Mouse (Mus musculus) adrenal gland, adult 2 months (tissue): ENCODE data around the gene Gfy. TPM values are rescaled to one million over a fixed set of nuclear protein-coding genes. Genes with fewer than 3 reads are reported as not detected.

Experiments
- DNase-seq: peaks from one replicate; pipeline ENCODE4 v3.0.0; 2021
- polyA plus RNA-seq: library from polyadenylated mRNA; depleted of rRNA; stranded (reverse); fragments of >200 nt; gene quantifications from 2 replicates; pipeline ENCODE4 v1.2.3, GENCODE M21; 2012
- total RNA-seq, 2 experiments: library from RNA; stranded (reverse); gene quantifications; 2 replicates each; pipeline ENCODE4 v1.2.3; 2021

Gene Gfy
- total and polyA plus RNA-seq, 3 experiments = not detected

DNA sequence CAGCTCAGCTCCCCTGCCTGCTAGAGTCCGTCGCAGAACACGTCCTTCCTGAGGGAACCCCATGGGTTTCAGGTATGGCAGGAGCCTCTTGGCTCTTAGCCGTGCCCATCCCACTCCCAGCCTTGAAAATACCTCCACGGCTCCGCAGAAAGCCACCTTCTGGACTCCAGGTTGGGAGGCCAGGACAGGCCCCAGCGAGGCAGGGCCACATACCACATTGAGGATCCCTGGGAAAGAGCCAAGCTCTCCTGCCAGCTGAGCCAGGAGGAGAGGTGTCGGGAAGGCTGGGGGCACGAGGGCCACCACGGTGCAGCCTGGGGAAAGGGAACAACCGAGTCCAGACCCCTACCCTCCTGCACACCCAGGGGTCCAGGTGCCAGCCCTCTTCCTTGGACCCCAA is 32.1 kb downstream of the Gfy start:
- DNase-seq = no peak

DNA sequence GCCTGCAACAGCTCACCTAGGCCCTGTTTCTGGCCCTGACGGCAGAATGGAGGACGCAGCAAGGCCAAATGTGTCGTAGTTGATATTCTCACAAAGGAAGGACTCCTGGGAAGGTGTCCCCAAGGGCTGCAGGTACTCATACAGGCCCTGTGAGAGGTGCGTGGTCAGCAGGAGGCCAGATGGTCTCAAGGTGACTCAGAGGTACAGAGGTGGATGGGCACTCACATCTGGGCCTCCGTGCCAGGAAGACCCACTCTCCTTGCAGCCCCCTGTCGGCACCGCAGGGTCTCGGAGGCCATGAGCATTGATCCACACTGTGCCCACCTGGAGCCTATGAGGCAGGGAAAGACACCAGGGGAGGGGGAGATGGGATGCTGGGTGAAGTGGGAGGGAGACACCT is 33.9 kb downstream of the Gfy start:
- no peak for DNase-seq

- DNase-seq = no peak
Measured at GRCm38 (mm10) chr7:45144368-45145174, 34.8 kb downstream of the Gfy start.

- no peak for DNase-seq
Measured at GRCm38 (mm10) chr7:45141914-45142313, 37.5 kb downstream of the Gfy start.

DNA sequence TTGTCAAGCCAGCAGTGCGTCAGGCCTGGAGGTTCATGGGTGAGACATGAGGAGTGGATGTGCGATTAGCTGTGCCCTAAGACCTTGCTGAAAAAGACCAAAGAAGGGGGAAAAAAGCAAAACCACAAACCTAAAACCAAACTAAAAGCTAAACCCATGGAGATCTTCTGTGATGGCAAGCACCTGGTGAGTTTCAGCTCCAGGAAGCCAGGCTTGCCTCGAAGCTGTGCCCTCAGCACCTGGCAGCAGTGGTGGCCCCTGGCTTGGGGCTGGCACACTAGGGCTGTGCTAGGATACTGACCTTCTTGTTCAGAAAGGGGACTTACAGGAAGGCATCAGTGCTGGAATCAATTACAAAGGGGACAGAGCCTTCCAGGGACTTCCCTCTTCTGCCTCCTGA is 38.0 kb downstream of the Gfy start:
- DNase-seq = no peak

- DNase-seq = peak; percentile 78
Measured at GRCm38 (mm10) chr7:45139904-45140723, 39.3 kb downstream of the Gfy start.

DNA sequence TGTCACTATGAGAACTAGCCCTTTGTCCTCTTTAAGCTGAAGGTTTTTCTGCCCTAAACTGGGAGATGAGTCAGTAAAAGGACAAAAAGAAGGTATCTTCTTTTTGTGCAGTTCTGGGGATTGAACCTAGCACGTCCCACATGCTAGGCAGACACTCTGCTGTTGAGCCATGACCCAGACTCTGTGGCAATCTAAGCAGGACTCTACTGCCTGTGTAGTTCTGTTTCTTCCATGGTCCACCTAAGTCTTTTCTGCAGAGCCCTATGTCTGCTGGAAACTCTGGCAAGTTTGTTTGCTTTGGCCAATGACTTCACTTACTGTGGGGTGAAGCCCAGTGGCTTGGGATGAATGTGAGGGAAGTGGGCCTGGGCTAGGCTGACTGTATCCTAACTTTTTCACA is 41.0 kb downstream of the Gfy start:
- DNase-seq = no peak

DNA sequence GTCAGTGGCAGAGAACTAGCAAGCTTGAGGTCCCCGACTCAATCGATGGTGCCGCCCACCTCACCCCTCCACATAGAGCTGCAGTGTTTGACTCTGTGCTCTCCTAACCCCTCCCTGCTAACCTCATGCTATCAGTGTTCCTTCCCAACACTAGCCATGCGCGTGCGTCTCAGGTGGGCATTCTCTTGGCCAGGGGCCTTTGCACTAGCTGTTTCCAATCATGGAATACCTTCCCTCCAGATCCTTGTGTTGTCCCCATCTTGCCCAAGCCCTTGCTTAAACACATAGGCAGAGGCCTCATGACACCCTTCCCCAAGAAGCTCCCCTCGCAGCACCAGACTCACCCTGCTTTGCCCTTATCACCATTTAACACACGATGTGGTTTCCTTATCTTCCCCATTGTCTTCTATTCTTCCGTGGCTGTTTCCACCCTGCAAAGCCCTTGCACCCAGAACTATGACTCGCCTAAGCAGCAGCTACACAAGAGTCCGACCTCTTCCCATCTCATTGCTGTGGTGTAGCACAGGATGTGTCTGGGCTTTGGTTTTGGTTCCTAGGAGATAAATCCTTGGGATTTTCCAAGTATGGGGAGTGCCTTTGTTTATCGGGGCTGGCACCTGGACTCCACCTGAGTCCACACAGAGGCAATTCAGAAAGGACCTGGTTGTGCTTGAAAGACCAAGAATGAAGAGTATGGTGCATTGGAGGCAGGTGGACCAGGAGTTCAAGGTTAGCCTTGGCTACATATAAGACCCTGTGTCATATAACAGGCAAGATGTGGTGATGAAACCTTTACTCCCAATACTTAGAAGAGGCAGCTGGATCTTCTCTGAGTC is 42.0 kb downstream of the Gfy start:
- DNase-seq = no peak

DNA sequence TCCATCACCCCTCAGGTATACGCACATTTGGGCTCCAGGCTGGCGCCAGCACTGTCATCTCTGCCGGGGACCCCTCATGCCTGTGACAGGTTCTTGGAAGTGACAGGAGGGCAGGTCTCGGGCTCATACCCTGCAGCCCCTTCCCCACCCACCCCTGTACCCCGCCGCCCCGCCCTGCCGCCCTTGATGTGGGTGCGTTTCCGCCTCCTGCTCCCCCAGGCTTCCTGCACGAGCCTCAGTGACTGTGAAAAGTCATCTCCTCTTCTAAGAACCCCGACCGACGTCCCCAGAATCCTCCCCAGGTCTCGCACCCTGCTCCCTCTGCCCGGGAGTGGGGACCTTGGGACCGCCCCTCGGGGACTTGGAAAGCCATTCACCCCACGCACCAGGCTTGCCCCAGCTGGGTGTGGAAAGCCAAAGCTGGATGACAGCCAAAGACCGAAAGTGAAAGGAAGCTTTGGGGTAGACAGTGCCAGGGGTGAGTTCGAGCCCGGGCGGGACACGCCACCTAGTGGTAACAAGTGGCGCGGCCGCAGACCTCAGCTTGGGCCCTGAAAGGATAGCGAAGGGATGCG is 43.3 kb downstream of the Gfy start, which contains the start of the genes Gm45713 and Flt3l:
Gene Gm45713, minus strand, starts transcription at position 239 of the 575 bp plus-strand sequence.
Gene Flt3l, minus strand, starts transcription at position 440 of the 575 bp plus-strand sequence.
- peak; percentile 96 for DNase-seq

DNA sequence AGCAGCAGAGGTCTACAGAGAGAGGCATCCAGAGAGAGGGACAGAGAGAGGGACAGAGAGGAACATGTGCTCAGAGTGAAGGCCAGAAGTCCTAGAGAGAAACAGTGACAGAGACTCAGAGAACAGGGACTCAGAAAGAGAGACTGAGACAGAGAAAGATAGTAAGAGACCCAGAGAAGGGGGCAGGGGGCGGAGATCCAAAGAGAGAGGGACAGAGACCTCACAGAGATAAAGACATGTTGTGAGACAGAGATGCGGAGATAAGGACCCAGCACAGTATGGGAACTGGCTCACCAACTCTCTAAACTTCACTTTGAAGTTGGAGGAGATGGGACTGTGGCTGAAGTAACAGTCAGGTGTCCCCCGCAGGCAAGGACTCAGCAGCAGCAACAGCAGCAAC is 44.0 kb downstream of the Gfy start:
- DNase-seq = no peak

- DNase-seq = no peak
Measured at GRCm38 (mm10) chr7:45134544-45135026, 44.8 kb downstream of the Gfy start.

DNA sequence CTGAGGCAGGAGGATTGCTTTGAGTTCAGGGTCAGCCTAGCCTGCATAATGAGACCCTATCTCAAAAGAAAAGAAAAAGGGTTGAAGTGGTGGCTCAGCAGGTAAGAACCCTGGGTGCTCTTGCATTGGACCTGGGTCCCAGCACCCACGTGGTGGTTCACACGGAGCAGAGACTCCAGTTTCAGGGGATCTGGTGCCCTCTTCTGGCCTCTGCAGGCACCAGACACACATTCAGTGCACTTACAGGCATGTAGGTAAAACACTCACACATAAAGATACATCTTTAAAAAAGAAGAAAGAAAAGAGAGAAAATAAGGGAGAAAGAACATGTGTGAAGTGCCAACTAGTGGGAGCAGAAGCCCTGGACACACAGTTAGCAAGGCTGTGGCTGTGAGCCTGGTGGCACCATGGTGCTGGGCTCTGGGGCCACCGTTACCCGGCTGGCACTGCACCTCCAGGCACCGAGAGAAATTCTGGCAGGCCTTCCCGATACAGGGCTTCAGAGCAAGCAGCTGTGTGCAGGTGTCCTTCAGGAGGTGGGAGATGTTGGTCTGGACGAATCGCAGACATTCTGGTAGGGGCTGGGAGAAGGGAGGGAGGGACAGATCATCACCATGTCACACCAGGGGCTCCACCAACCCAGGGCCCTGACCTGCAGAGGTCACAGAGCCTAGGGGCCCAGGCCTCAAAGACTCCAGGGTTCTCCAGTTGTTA is 45.8 kb downstream of the Gfy start:
- DNase-seq = no peak

DNA sequence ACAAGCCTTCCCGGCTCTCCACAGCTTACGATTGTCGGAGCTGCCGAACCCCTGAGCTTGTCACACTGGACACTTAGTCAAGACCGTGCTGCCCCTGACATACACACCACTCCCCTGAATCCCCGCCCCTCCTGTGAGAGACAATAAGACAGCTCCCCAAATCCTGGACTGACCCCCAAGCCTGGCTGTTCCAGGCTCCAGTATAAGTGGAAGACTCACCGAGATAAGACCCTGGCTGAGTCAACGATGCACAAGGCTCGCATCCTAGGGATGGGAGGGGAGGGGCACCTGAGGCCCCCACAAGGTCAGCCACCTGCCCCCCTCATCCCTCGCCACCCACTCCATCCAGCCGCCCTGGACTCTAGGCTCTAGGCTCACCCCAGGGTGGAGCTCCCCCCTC is 47.5 kb downstream of the Gfy start:
- no peak for DNase-seq

DNA sequence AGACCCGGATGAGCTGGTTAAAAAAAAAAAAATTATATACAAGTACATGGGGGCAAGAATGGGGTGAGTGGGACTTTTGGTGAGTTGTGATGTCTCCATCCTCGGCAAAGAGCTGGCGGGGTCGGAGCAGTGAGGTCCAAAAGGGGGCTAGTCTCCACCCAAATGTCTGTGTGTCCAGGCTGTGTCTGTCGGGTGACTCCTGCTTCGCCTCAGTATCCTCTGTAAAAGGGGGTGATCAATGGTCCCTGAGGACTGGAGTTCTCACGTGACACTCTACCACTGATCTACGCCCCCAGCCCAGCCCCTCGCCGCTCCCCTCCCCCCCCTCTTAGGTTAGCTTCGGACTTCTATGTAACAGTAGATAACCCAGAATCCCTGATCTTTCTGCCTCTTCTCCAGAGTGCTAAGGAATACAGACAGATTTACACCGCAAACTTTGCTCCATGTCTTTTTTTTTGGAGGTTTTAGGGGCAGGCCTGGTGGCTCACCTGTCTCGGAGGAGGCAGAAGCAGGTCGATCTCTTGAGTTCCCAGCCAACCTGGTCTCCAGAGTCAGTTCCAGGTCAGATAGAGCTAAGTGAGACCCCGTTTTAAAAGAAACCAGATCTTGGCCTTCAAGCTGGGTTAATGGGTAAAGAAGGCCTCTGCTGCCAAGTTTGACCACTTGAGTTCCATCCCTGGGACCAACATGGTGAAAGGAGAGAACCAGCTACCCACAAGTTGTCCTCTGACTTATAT is 49.4 kb downstream of the Gfy start:
- no peak for DNase-seq

DNA sequence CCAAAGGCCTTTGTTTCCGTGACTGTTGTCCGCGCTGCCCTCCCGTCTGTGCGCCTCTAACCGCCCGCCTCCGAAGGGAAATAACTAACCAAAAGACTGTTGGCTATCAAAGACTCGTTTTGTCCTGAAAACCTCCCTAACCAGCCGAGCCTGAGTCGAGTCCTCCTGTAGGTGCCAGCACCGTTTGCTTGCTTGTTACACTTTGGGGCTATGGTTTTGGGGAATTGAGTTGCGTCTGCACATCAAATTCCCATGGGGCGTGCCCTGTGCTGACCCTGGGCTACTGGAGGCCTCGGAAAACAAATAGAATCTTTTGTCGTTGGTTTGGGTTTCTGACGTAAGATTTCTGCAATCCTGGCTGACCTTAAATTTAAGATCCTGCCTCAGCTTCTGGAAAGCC is 50.1 kb downstream of the Gfy start:
- no peak for DNase-seq

DNA sequence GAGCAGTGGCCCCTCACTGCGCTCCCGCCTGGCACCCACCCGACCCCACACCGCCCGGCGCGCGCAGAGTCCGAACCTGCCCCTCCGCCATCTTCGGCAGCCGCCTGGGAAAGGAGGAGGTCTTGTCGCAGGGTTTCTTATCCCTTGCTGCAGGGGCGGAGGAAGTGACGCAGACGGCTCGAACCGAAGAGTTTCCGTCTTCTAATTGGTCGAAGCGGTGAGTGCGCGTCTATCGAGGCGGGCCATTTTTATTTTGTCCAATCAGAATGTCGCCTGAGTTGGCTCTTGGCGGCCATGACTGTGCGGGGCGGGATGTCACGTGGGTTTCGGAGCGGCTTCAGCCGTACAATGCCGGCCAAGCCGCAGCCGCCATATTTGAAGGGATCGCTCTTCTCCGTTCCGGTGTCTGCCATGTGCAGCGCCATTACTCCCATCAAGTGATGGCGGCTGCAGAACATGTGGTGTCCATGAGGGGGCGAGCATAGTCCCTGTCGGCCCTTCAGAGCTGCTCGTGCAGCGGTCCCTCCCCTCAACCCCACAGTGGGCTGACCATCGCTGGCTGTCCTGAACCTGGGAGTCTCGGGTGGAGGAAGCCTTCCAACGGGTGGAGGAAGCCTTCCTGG is 50.6 kb downstream of the Gfy start, which contains the start of gene Rpl13a:
Gene Rpl13a, minus strand, starts transcription at position 138 of the 623 bp plus-strand sequence.
- peak; percentile 99 for DNase-seq

DNA sequence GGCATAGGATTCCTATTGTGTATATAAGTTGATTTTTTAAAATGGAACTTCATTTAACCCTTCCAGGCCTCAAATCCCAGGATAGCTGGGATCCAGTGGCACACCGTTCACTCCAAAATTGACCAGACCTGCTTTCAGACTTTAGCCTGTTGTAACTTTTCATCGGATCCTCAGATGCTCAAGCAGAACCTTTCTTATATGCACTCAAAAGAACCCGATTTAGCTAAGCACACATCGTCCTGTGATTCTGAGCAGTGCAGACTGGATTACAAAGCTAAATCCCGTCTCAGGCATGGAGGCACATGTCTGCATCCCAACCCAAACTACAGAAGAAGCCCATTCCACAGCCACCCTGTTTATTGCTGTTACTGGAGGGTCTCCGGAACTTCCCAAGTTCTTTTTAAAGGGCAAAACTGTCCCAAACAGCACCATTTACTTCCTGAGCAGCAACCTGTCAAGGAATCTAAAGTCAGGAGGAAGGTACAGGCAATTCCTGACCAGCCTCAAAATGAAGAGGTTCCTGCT is 51.6 kb downstream of the Gfy start:
- no peak for DNase-seq

- DNase-seq = peak; percentile 22
Measured at GRCm38 (mm10) chr7:45126844-45127699, 52.3 kb downstream of the Gfy start.
